Mouse (Mus musculus) bone marrow macrophage, adult 2 months (primary cell): ENCODE data around the gene Nemp1. TPM values are rescaled to one million over a fixed set of nuclear protein-coding genes. Genes with fewer than 3 reads are reported as not detected.
A peak's percentile ranks its signal among the peaks of the same experiment; 100 is the strongest.

Source experiments
- H3K27ac ChIP-seq: 2 replicates; pipeline ENCODE4 v1.5.1; 2012; ENCODE audit warnings: low read depth, low read length; ENCODE audit not compliant: insufficient read depth
- H3K4me1 ChIP-seq: 2 replicates; pipeline ENCODE4 v1.6.1; 2012; ENCODE audit warnings: low read length; ENCODE audit not compliant: control insufficient read depth, insufficient read depth
- H3K4me3 ChIP-seq: 2 replicates; pipeline ENCODE4 v1.5.1; 2012; ENCODE audit warnings: mild to moderate bottlenecking, low read length, moderate library complexity; ENCODE audit not compliant: insufficient read depth
- CTCF ChIP-seq: IDR thresholded peaks from 2 replicates; pipeline ENCODE4 v1.5.1; 2012; ENCODE audit warnings: low read depth, mild to moderate bottlenecking, low read length, moderate library complexity
- POLR2A ChIP-seq: IDR thresholded peaks from 2 replicates; pipeline ENCODE4 v1.6.1; 2012; ENCODE audit warnings: mild to moderate bottlenecking, low read depth, low read length, borderline replicate concordance
- polyA plus RNA-seq: library from polyadenylated mRNA; stranded (reverse); fragments of >200 nt; gene quantifications from 2 replicates; pipeline ENCODE4 v1.2.4, GENCODE M21; 2012; ENCODE audit not compliant: missing spikeins, insufficient read depth, insufficient read length

The Nemp1 gene
- polyA plus RNA-seq, 1 experiment, result 11.0 TPM

DNA sequence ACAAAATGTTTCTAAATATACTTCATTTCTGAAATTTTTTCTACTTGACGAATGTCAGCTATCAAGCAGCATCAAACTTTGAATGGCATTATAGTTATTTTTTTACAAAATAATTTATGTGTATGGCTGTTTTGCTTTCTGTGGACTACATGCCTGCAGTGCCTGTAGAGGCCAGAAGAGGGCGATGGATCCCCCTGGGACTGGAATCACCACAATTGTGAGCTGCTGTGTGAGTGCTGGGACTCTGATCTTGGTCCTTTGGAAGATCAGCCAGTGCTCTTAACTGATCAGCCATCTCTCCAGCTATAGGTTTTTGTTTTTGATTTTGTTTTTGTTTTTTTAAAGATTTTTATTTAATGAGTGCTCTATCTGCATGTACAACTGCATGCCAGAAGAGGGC, 4.6 kb downstream of the Nemp1 start:
- Histone ChIP-seq H3K27ac (no peak overlapping the region), H3K4me1 (peaks cover 7% of the 10 kb centered on the region), H3K4me3 (no peak overlapping the region)
- no peak for TF ChIP-seq POLR2A
- TF ChIP-seq CTCF, result peak; percentile 83

DNA sequence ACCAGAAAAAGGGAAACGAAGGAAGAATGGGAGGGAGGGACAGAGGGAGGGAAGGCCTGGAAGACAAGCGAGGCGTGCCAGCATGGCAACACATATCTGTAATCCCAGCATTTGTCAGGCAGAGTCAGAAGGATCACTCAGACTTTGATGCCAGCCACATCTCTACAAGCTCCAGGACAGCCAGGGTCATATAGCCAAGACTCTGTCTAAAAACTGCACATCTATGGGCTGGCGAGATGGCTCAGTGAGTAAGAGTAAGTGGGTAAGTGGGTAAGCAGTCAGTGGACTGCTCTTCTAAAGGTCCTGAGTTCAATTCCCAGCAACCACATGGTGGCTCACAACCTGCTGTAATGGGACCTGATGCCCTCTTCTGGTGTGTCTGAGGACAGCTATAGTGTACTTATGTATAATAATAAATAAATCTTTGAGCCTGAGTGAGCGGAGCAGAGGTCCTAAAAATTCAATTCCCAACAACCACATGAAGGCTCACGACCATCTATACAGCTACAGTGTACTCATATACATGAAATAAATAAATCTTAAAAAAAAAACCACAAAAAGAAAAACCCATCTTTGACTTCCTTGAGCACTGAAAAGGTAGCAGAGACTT, 7.5 kb downstream of the Nemp1 start:
- Histone ChIP-seq H3K4me1 (peaks cover 6% of the 10 kb centered on the region), H3K4me3 (no peak overlapping the region)

DNA sequence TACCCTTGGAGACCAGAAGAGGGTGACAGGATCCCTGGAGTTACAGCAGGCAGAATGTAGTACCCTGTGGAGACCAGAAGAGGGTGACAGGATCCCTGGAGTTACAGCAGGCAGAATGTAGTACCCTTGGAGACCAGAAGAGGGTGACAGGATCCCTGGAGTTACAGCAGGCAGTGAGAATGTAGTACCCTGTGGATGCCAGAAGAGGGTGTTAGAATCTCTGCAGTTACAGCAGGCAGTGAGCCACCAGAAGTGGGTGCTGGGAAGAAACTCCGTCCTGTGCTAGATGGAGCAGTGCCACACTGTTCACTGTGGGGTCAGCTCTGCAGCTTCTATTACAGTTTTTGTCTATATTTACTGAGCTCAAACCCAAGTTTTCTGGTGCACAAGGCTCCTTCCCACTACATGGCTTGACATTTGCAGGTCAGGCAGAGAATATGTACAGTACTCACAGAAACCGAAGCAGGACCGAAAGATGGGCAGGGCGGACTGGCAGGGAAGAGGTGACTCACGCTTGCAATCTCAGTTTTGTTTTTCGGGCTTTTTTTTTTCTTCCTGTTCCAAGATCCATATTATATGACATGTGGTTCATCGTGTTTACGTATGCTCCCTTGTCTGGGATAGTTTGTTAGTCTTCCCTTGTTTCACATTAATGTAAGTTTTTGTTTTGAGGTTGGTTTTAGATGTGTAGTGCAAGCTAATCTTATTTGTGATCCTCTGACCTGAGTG, 8.3 kb downstream of the Nemp1 start:
- TF ChIP-seq CTCF (peak; percentile 90), POLR2A (no peak)
- Histone ChIP-seq H3K4me1 (peaks cover 2% of the 10 kb centered on the region; the same call in 1 of the 2 replicates), H3K4me3 (peak overlapping the region; percentile 42), H3K27ac (peak overlapping the region; percentile 52)

More for the DNA sequence above, 7.5 kb downstream of the Nemp1 start:
- TF ChIP-seq POLR2A, result no peak
- TF ChIP-seq CTCF, result no peak
- no peak overlapping the region for H3K27ac ChIP-seq

DNA sequence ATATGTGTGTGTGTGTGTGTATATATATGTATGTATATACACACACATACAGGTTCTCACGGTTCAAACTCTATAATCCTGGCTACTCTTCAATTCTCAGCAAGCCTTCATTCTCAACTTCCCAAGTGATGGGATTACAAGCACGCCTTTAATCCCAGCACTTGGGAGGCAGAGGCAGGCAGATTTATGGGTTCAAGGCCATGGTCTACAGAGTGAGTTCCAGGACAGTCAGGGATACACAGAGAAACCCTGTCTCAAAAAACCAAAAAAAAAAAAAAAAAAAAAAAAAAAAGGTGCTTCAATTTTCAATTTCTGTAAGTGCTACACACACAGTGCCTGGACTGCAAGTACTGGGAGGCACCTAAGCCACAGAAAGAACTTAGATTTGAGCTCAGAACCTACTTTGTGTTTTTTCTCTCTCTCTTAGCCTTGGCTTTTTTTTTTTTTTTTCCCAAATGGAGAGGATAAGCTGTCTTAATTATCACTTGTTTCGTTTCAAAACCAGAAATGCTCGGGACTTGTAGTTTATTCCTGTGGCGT, 9.2 kb downstream of the Nemp1 start:
- peaks cover 2% of the 10 kb centered on the region; the same call in 1 of the 2 replicates for H3K4me1 ChIP-seq
- H3K4me3 ChIP-seq, result peak overlapping the region; percentile 74
- TF ChIP-seq CTCF, result no peak
- peak overlapping the region; percentile 62; the same call in 1 of the 2 replicates for H3K27ac ChIP-seq

DNA sequence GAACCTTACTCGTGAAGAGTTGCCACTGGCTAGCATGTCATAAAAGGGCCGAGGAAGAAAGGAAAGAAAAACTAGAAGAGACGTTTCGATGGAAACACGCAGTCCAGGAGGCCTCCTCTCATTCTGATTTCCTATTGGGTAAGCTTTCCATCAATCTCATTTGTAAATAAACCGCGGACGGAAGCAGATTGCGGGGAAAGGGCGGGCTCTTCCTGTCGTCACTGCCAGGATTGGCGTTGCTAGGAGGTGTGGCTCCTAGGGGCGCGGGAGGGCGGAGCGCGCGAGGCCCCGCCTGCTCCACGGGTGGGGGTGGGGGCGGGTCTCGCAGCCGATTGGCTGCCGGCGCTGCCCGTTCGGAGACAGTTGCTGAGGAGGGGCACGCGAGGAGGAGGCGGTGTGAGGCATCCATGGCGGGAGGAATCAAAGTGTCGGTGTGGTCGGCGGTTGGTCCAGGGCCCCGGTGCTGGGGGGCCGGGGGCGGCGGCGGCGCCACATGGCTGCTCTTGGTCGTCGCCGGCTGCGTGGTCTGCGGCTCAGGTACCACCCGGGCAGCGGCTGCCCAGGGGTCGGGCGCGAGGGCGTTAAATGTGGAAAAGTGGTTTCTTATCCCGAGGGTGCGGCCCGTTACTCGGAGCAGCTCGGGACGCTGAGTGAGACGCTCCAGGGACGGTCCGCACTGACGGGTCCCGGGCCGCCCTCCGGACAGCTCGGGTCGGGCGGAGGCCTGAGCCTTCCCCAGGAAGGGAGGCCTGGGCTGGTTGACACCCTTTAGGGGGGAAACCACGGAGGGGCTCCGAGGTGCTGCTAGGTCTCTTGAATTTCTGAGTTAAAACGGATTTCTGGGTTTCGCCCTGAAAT, 10.2 kb downstream of the Nemp1 start:
- TF ChIP-seq CTCF, result no peak
- Histone ChIP-seq H3K4me1 (peaks cover 2% of the 10 kb centered on the region; the same call in 1 of the 2 replicates), H3K4me3 (peak overlapping the region; percentile 89)

DNA sequence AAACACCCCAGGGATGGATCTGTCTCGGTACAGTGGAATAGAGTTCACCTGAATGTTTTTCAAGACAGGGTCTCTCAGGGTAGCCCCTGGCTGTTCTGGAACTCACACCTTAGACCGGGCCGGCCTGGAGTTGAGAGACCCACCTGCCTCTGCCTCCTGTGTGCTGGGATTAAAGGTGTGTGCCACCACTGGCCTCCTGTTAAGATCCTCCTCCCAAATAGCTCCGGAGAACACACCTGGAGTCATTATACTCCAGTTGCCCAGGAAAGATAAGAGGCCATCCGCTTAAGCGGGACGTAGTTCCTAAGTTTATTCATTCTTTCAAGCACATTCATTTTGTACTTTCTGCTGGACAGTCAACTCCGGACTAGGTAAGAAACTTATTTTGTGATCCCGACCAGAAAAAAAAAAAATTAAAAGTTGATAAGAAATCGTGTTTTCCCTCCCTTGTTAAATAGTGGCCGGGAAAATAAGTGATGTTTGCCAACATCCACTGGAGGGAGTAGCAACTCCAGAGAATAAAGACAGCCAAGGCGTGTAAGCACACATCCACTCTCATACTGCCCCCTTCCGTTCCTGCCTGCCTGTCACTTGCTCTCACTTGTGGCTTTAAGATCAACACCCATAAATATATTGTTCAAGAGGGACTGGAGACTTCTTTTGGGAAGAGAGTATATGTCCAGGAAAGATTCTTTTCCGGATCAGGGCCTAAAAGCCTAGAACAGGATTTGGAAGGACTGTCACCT, 11.1 kb downstream of the Nemp1 start:
- H3K4me1 ChIP-seq, result peaks cover 2% of the 10 kb centered on the region; the same call in 1 of the 2 replicates
- H3K27ac ChIP-seq, result no peak overlapping the region
- TF ChIP-seq POLR2A (no peak), CTCF (peak; percentile 32; the same call in 1 of the 2 replicates)
- H3K4me3 ChIP-seq, result peak overlapping the region; percentile 89

More for the DNA sequence above, 10.2 kb downstream of the Nemp1 start:
- H3K27ac ChIP-seq, result peak overlapping the region; percentile 62

DNA sequence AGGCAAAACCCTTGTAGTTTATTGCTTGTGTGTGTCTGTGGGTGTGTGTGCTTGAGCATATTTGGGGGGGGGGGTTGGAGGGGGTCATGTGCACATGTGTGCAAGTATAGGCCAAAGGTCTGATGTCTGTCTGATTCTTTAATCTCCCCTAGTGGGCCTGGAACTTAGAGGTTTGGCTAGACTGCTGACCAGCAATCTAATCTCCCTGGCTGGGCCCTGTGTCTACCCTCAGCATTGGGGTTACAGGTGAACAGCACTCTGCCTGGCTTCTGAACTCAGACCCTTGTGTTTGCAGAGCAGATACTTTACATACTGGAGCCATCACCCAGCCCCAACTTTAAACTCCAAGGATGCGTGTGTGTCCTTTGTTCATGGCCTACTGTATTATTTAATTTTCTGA, 12.5 kb downstream of the Nemp1 start:
- TF ChIP-seq POLR2A (no peak), CTCF (no peak)

DNA sequence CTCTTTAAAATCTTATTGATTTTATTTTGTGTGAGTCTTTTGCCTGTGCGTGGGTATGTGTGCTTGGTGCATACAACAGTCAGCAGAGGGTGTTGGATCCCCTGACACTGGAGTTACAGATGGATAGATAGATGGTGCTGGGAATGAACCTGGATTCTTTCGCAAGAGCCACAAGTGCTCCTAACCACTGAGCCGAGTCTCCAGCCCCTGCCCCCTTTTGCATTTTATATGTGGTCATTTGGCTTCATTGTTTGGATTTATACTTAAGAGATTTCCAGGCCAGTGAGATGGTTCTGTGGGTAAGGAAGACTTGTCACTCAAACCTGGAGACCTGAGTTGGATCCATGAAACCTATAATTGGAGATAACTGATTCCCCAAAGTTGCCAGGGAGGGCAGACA, 13.2 kb downstream of the Nemp1 start:
- no peak for TF ChIP-seq CTCF
- no peak for TF ChIP-seq POLR2A
- no peak overlapping the region for H3K27ac ChIP-seq
- no peak overlapping the region for H3K4me3 ChIP-seq
- H3K4me1 ChIP-seq, result peaks cover 6% of the 10 kb centered on the region

More for the DNA sequence above, 12.5 kb downstream of the Nemp1 start:
- Histone ChIP-seq H3K4me1 (peaks cover 6% of the 10 kb centered on the region), H3K27ac (no peak overlapping the region), H3K4me3 (no peak overlapping the region)

DNA sequence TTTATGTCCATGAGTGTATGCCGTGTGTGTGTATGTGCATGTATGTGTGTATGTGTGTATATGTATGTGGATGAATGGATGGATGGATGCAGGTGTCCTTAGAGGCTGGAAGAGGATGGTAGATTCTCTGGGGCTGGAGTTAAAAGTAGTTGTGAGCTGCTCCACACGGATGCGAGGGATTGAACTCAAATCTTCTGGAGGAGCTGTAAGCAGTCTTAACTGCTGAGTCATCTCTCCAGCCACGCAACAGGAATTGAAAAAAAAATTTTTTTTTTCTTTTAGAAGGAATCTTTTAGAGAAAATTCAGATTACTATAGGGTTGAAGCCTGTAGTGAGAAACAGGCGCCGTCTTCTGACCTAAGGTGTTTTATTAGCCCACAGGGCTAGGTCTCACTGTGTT, 16.2 kb downstream of the Nemp1 start:
- Histone ChIP-seq H3K27ac (no peak overlapping the region), H3K4me1 (peaks cover 6% of the 10 kb centered on the region), H3K4me3 (no peak overlapping the region)
- TF ChIP-seq CTCF, result no peak
- TF ChIP-seq POLR2A, result no peak
